Mouse (Mus musculus) heart, postnatal 0 days (tissue): ENCODE measurements around the gene Vipr1. TPM values are rescaled to one million over a fixed set of nuclear protein-coding genes. Genes with fewer than 3 reads are reported as not detected.

Experiments
- ATAC-seq: fragments of 200-750 bp; cut with Nextera tagmentation; 2 replicates; pipeline ENCODE4 v1.8.0; 2017; ENCODE audit warnings: low read depth, moderate number of reproducible peaks, moderate library complexity; ENCODE audit not compliant: insufficient read depth
- DNase-seq: peaks from one replicate; pipeline ENCODE4 v3.0.0-alpha.2; 2016; ENCODE audit warnings: low spot score
- H3K27ac ChIP-seq: fragments of 300-500 bp; sonication (generic); 2 replicates; pipeline ENCODE4 v1.5.1; 2014; ENCODE audit warnings: low read depth, mild to moderate bottlenecking
- H3K27me3 ChIP-seq: fragments of 300-500 bp; sonication (generic); 2 replicates; pipeline ENCODE4 v1.6.1; 2014; ENCODE audit warnings: low read length, mixed read lengths; ENCODE audit not compliant: control insufficient read depth, insufficient read depth
- H3K36me3 ChIP-seq: fragments of 300-500 bp; sonication (generic); replicated peaks from 2 replicates; pipeline ENCODE4 v1.6.1; 2014; ENCODE audit warnings: low read length, mixed read lengths; ENCODE audit not compliant: control insufficient read depth, insufficient read depth
- H3K4me1 ChIP-seq: fragments of 300-500 bp; sonication (generic); 2 replicates; pipeline ENCODE4 v1.6.1; 2014; ENCODE audit warnings: antibody characterized with exemption; ENCODE audit not compliant: control insufficient read depth, insufficient read depth
- H3K4me2 ChIP-seq: fragments of 300-500 bp; sonication (generic); 2 replicates; pipeline ENCODE4 v1.6.1; 2014; ENCODE audit warnings: low read depth, mild to moderate bottlenecking, low read length, moderate library complexity
- H3K4me3 ChIP-seq: fragments of 300-500 bp; sonication (generic); 2 replicates; pipeline ENCODE4 v1.5.1; 2014; ENCODE audit warnings: low read depth, low read length
- H3K9ac ChIP-seq: fragments of 300-500 bp; sonication (generic); replicated peaks from 2 replicates; pipeline ENCODE4 v1.6.1; 2014; ENCODE audit warnings: low read depth, low read length, mixed read lengths
- H3K9me3 ChIP-seq: fragments of 300-500 bp; sonication (generic); replicated peaks from 2 replicates; pipeline ENCODE4 v1.6.1; 2016; ENCODE audit warnings: low read length; ENCODE audit not compliant: control insufficient read depth
- CTCF ChIP-seq: IDR thresholded peaks from 2 replicates; pipeline ENCODE4 v1.5.1; 2016; ENCODE audit warnings: antibody characterized with exemption, control low read depth, low read depth
- EP300 ChIP-seq: IDR thresholded peaks from 2 replicates; pipeline ENCODE4 v1.6.1; 2016; ENCODE audit warnings: antibody characterized with exemption, low read depth
- WGBS: fragments of 180-500 bp; shearing (Covaris S2); extraction: QIAGEN DNeasy Blood & Tissue Kit; methylation state at CpG from one replicate; pipeline ENCODE4 v1.1.7; 2014; 5-methylcytosine and 5-hydroxymethylcytosine counted together
- polyA plus RNA-seq: library from polyadenylated mRNA; unstranded; fragments of >200 nt; fragmentation: Nextera tagmentation; extraction: Ambion mirVana; gene quantifications from 2 replicates; pipeline ENCODE4 v1.2.1, GENCODE M21; 2015
- total RNA-seq: library from RNA; depleted of rRNA; stranded (reverse); fragments of >200 nt; gene quantifications from 2 replicates; pipeline ENCODE4 v1.2.3, GENCODE M21; 2014; ENCODE audit warnings: low replicate concordance

Vipr1 gene
- total and polyA plus RNA-seq, 2 experiments from 2014 or later = 0.40 to 1.3 TPM

DNA sequence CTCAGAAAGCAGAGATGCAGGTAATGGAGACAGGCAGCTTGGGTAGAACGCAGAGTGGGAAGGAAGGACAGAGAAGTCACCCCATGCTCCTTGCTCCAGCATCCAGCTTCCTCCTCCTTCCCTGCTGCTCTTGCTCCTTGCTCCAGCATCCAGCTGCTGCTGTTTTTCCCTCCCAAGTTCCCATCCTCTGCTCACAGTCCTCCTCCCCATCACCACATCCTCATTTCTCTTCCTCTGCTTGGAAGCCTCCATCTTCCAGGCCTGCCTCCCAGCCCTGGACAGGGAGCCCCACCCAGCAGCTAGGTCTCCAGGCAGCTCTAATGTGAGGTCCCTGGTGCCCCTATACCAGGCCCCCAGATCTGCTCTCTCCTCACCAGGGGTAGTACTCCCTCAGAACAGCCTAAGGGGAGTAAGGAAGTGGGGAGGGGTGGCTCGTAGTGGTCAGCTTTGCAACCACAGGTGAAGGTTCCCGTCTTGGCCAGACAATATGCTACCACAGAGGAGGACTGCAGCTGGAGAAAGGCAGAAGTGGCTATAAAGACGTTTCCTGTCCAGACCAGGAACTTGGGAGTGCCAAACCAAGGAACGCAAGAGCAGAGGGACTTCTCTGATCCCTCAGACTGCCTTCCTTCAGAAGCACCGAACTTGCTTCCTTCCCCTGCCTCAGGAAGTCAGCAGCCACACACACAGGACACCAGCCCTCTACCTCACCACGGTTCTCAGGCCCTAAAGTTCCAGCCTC, 6.5 kb upstream of the Vipr1 start:
- H3K9me3 ChIP-seq = no peaks in the 10 kb centered on the region
- peaks cover 27% of the 10 kb centered on the region for H3K27me3 ChIP-seq
- TF ChIP-seq EP300 (no peak), CTCF (no peak)
- no peak overlapping the region for H3K9ac ChIP-seq
- DNase-seq = no peak
- H3K27ac ChIP-seq = no peak overlapping the region
- H3K36me3 ChIP-seq = no peaks in the 10 kb centered on the region
- no peak for ATAC-seq
- 49% methylated on average over 7 of the region's 7 CpGs for WGBS
- H3K4me3 ChIP-seq = no peak overlapping the region
- no peak overlapping the region for H3K4me2 ChIP-seq
- 0 out of 2 replicates have a peak, but pooled peaks cover 10% of the 10 kb centered on the region for H3K4me1 ChIP-seq

GRCm38 (mm10) chr9:121639790-121640189, 2.7 kb upstream of the Vipr1 start:
- no peak for ATAC-seq
- peaks cover 61% of the 10 kb centered on the region for H3K27me3 ChIP-seq
- WGBS = 53% methylated on average over 16 of the region's 16 CpGs

GRCm38 (mm10) chr9:121641235-121641915, 1.1 kb upstream of the Vipr1 start:
- no peaks in the 10 kb centered on the region for H3K36me3 ChIP-seq
- no peak overlapping the region for H3K27ac ChIP-seq
- no peaks in the 10 kb centered on the region for H3K9me3 ChIP-seq
- ATAC-seq (peak; percentile 9; the same call in 1 of the 2 replicates), DNase-seq (no peak)
- 12% methylated on average over 27 of the region's 27 CpGs for WGBS
- TF ChIP-seq CTCF = no peak
- TF ChIP-seq EP300 = no peak
- H3K4me3 ChIP-seq = peak overlapping the region; percentile 48
- peaks cover 56% of the 10 kb centered on the region for H3K27me3 ChIP-seq
- peaks cover 18% of the 10 kb centered on the region for H3K4me1 ChIP-seq
- peak overlapping the region; percentile 71 for H3K4me2 ChIP-seq
- no peak overlapping the region for H3K9ac ChIP-seq

More at GRCm38 (mm10) chr9:121639790-121640189, 2.7 kb upstream of the Vipr1 start:
- no peaks in the 10 kb centered on the region for H3K36me3 ChIP-seq
- H3K4me2 ChIP-seq = no peak overlapping the region
- DNase-seq = no peak
- H3K4me3 ChIP-seq = no peak overlapping the region
- H3K9me3 ChIP-seq = no peaks in the 10 kb centered on the region
- H3K4me1 ChIP-seq = peaks cover 18% of the 10 kb centered on the region
- H3K27ac ChIP-seq = no peak overlapping the region
- H3K9ac ChIP-seq = no peak overlapping the region
- no peak for TF ChIP-seq EP300
- no peak for TF ChIP-seq CTCF

GRCm38 (mm10) chr9:121642001-121642400, 515 bp upstream of the Vipr1 start, which contains the start of gene Lyzl4:
TSS of gene Lyzl4 (minus strand) at chr9:121642096.
- WGBS = under 1% methylated on average over 26 of the region's 26 CpGs
- ATAC-seq = peak; percentile 80
- H3K27me3 ChIP-seq = peaks cover 56% of the 10 kb centered on the region
- H3K9ac ChIP-seq = 0 out of 2 replicates have a peak within 1 kb of the TSS, but pooled peaks have one; percentile 11
- no peaks in the 10 kb centered on the region for H3K36me3 ChIP-seq
- TF ChIP-seq EP300 (no peak), CTCF (peak; percentile 51)
- peaks cover 18% of the 10 kb centered on the region for H3K4me1 ChIP-seq
- H3K27ac ChIP-seq = no peak within 1 kb of the TSS
- DNase-seq = peak; percentile 50
- H3K4me2 ChIP-seq = peak within 1 kb of the TSS; percentile 71
- peak within 1 kb of the TSS; percentile 48 for H3K4me3 ChIP-seq
- H3K9me3 ChIP-seq = no peaks in the 10 kb centered on the region

DNA sequence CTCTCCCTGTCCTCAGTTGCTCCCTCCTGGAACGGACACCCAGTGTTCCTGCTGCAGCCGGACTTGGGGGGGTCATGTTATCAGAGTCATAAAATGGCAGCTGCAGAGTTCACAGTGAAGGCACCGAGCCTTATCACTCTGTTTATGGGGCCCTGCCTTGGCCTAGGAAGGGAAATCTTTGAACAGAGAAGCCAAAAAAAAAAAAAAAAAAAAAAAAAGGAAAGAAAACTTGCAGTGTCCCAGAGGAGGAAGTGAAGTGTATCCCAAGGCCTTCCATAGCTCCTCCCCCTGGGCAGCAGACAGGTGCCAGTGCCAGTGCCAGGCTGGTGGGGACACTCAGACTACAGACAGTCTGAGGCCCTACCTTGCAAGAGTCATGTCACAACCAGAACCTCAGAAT, 2.3 kb downstream of the Vipr1 start:
- TF ChIP-seq EP300 (no peak), CTCF (no peak)
- Histone ChIP-seq H3K27ac (no peak overlapping the region), H3K27me3 (peaks cover 45% of the 10 kb centered on the region), H3K9ac (no peak overlapping the region), H3K36me3 (no peaks in the 10 kb centered on the region), H3K9me3 (no peaks in the 10 kb centered on the region), H3K4me2 (no peak overlapping the region), H3K4me3 (no peak overlapping the region), H3K4me1 (peaks cover 18% of the 10 kb centered on the region)
- 45% methylated on average over 3 of the region's 3 CpGs for WGBS
- ATAC-seq (no peak), DNase-seq (no peak)
